Mouse (Mus musculus): Measurements from ENCODE around the gene Slc25a29. TPM values are rescaled to one million over a fixed set of nuclear protein-coding genes. Genes with fewer than 3 reads are reported as not detected.

The Slc25a29 gene
- total RNA-seq, 2 experiments from 2014 or later: 14.3 to 15.3 TPM

DNA sequence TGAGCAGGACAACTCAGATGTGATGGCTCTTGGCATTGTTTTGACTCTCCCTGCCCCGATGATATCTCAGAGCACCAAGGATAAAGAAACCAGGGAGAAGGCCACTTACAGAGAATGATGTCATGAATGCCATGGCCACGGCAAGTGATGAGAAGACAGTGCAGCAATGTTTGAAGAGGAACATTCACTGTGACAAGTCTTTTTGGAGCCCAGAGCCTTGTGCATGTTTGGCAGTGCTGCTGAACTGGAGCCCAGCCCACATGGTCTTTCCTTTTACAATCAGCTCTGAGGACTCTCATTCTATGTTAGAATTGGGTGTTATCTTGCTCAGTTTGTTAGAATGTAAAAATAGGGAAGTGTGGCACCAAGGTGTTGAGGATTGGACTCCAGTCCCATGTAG, 27.2 kb downstream of the Slc25a29 start:
- DNase-seq (ENCODE audit: low spot score in 2 of 2): no peak

DNA sequence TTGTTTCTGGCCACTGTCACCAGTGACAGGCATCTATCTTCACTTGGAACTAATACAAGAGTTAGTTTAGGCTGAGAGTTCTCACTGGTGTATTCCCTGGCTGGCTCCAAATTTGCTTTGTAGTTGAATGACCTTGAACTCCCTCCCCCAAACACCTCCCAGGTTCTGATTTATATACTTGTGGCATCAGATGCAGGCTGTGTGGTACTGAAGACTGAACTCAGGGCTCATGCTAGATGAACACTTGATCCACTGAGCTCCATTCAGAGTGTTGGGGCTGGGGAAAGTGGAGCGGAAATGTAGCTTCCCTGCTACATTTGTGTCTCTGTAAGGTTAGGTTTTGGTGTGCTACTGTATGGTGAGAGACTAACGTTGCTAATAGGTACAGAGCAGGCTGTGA, 31.3 kb downstream of the Slc25a29 start:
- DNase-seq (ENCODE audit: low spot score in 2 of 2): no peak

DNA sequence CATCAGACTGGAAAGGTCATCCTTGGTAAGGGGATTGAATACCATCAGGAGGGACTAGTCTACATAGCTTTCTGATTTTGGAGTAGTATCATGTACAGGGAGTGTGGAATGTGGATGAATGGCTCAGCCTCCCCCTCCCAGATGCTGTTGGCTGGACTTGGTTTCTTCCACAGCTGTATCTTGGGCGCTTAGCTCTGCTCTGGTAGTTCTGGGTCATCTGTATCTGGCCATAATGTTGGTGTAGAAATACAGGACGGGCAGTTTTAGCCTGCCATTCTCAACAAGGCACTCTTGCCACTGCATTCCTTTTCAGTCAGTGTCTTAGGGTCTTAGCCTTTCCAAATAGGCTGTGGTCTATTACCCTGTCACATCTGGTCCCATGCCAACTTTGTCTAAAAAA, 34.1 kb downstream of the Slc25a29 start:
- no peak for DNase-seq (ENCODE audit: low spot score in 2 of 2)

DNA sequence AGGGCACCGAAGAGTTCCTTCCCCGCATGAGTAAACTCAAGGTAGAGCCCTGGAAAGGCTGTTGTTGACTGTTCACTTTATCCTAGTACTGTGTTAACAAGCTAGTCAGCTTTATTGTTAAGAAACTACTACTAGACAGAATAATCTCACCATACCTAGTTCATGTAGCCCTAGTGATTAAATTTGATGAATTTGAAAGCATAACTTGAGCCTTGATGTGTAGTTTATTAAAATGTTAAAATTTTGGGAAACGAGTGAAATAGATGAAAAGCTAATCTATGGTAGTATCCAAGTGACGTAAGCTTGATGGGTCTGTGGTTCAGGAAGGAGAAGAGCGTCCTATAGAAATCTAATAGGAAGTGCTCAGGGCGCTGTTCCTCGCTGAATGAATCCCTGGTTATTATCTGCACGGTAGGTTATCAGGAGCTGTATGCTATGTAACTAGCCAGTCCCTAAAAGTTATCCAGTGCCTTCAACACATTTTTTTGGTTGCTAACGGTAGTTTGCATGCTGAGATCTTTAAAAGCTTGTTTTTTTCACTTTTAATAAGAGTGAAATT, 40.6 kb downstream of the Slc25a29 start:
- DNase-seq (ENCODE audit: low spot score in 2 of 2): no peak

DNA sequence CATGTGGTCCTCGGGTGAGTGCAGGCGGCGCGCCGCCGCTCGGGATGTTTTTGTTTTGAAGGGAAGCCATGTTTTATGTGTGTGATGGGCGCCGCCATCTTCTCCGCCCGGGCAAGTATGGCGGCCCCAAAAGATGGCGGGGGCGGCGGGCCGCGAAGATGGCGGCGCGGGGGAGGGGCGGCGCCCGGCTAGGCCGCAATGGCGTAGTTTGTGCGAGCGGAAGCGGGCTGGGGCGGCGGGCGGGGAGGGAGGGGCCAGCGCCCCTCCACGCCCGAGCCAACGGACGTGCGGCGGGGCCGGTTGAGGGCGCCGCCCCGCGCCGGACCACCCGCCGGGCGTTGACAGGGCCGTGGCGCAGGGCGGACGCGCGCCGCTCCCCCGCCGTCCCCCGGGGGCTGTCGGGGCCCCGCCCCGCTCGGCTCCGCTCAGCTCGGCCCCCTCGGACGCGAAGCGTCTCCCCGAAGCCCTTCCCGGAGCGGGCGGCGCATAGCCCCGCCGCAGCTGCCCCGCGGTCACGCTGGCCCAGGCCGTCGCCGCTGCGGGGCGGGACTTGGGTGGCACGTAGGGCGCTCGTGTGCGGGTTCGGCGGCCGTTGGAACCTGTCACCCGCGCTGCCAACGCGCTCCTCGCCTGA, 41.5 kb downstream of the Slc25a29 start:
- peak; percentile 66 to 81 for DNase-seq (ENCODE audit: low spot score in 2 of 2)

DNA sequence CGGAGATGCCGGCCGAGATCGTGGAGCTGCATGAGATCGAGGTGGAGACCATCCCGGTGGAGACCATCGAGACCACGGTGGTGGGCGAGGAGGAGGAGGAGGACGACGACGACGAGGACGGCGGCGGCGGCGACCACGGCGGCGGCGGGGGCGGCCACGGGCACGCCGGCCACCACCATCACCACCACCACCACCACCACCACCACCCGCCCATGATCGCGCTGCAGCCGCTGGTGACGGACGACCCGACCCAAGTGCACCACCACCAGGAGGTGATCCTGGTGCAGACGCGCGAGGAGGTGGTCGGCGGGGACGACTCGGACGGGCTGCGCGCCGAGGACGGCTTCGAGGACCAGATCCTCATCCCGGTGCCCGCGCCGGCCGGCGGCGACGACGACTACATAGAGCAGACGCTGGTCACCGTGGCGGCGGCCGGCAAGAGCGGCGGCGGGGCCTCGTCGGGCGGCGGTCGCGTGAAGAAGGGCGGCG, 42.2 kb downstream of the Slc25a29 start:
- DNase-seq (ENCODE audit: low spot score in 2 of 2): peak; percentile 15 to 19

DNA sequence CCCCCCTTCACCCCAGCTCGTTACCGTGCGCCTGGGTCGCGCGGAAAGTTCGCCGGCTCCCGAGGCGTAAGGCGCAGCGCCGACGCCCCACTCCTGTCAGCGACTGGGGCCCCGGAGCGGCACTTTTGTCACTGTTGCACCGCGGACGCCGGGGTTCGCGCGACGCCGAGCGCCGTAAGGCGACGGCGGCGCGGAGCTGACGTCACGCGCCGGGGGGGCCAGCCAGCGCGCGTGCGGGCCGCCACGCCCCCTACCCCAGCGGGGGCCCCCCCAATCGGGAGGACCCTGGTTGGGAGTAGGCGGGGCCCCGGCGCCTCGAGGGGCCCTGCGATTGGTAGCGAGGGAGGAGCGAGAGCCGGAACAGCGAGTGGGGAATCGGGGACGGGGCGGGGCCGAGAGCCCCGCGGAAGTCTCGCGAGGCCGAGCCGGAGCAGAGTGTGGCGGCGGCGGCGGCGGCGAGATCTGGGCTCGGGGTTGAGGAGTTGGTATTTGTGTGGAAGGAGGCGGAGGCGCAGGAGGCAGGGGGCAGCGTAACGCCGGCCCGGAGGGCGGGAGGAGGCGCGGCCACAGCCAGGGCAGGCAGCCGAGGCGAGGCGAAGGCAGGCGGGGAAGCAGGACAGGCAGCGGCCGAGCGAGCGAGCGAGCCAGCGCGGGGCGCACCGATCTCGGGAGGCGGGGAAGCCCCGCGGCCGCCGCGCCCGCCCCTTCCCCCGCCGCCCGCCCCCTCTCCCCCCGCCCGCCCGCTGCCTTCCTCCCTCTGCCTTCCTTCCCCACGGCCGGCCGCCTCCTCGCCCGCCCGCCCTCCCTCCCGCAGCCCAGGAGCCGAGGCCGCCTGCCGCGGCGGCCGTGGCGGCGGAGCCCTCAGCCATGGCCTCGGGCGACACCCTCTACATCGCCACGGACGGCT, 42.9 kb downstream of the Slc25a29 start, which contains the start of gene Yy1:
Gene Yy1 (plus strand): TSS at position 428 of the 907 bp plus-strand sequence.
- DNase-seq (ENCODE audit: low spot score in 2 of 2): peak; percentile 93 to 98

DNA sequence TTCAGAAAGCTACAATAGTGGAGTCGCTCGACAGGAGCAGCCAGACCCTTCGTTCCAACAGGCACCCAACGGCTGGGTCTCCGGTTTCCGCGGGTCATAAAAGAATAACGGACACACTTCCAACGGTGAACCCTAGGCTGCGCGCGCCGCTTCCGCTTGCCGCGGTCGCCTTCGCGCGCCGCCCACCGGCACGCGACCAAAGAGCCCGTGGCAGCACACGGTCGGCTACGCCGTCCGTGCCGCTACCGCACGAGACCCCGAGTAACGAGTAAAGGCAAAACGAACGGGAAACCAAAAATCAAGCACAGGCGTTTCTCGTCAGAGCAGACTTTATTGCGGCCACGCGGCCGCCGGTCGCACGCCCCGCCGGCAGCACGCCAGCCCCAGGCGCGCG, 43.5 kb downstream of the Slc25a29 start:
- DNase-seq (ENCODE audit: low spot score in 2 of 2): peak; percentile 73 to 78

DNA sequence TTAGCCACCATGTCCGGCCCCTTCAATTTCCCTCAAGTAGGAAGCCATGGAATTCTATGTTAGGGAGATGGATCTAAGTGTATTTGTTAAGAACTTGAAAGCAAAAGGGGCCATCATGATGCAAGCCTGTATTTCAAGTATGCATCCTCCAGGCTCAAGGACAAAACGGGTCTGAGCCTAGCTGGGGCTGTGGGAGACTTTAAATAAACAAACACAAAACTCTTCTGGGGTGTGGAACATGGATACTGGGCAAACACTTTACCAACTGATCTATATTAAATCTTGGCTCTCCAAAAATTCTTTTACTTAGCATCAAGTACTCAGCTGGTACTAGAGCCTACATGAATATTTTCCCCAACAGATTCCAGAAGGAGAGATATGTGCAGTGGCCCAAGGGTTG, 48.4 kb downstream of the Slc25a29 start:
- no peak for DNase-seq (ENCODE audit: low spot score in 2 of 2)

DNA sequence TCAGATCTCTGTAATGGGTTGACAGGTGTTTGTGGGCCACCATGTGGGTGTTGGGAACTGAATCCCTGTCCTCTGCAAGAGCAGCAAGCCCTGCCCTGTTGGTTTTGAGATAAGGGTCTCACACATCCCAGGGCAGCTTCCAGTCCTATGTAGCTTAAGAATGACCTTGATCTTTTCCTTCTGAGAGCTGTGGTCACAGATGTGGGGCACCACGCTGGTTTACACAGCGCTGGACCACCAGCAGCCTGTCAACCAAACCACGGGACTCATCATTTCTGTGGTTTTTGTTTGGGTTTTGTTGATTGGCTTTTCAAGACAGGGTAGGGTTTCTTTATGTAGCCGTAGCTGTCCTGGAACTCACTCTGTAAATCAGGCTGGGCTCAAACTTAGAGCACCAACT, 50.5 kb downstream of the Slc25a29 start:
- no peak for DNase-seq (ENCODE audit: low spot score in 2 of 2)

DNA sequence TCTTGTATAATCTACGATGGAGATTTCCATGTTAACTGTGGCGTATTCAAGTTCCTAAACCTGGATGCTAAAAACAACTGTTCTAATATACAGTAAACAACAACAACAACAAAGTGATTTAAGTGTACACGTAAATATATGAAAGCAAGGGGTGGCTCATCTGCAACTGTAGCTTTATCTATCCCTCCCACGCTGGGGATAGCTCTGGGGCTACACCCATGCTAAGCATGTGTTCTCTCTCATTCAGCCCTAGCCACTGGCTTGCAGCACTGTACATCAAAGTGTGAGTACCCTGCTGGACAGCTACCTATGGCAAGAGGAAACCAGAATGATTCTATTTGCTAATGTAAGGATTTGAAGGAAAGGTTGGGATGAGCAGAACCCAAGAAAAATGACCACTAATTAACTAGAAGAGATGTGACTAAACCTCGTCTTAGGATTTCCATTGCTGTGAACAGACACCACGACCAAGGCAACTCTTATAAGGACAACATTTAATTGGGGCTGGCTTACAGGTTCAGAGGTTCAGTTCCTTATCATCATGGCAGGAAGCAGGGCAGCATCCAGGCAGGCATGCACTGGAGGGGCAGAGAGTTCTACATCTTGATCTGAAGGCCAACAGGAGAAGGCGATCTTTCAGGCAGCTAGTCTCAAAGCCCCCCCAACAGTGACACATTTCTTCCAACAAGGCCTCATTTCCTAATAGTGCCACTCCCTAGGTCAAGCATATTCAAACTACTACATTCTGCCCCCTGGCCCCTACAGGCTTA, 55.4 kb downstream of the Slc25a29 start:
- DNase-seq (ENCODE audit: low spot score in 2 of 2): no peak

Small RNA genes lying within 50 kb of the gene (microRNA-seq; reads per million reads assigned to microRNA genes)
- 54.3 to 83.0 reads per million in 2 experiments for gene Mir345

Other genes starting within 250 kb of the Slc25a29 start
- 1 to 10 TPM; 3.5 to 4.6 TPM for gene Degs2, start 133.6 kb downstream of the Slc25a29 start, total RNA-seq (2021)
- gene Yy1, start 42.9 kb downstream of the Slc25a29 start, total RNA-seq (2021): 10 to 100 TPM; 47.6 to 48.6 TPM
- gene Slc25a47, start 163 bp upstream of the Slc25a29 start, total RNA-seq (2021): 1 to 10 TPM; 8.6 to 9.1 TPM
- 10 to 100 TPM; 11.0 to 12.4 TPM for gene Wdr25, start 57.7 kb upstream of the Slc25a29 start, total RNA-seq (2021)
- gene Wars, start 58.3 kb upstream of the Slc25a29 start, total RNA-seq (2021): 10 to 100 TPM; 88.5 to 95.1 TPM
- gene Begain, start 232.3 kb upstream of the Slc25a29 start, total RNA-seq (2021): 100 to 1,000 TPM; 137 to 141 TPM

All from left cerebral cortex, adult 18-20 months (tissue).